Mouse (Mus musculus): Measurements from ENCODE around the gene Adi1. TPM values are rescaled to one million over a fixed set of nuclear protein-coding genes. Genes with fewer than 3 reads are reported as not detected.

Adi1 gene
- polyA plus RNA-seq, 1 experiment from 2014 or later: 104 TPM

- Histone ChIP-seq H3K9me3 (ENCODE audit: low read length) (no peaks in the 10 kb centered on the region), H3K4me3 (ENCODE audit: low read depth, low read length) (no peak overlapping the region), H3K4me1 (ENCODE audit: insufficient read depth) (no peaks in the 10 kb centered on the region), H3K27me3 (ENCODE audit: insufficient read depth, low read length) (no peaks in the 10 kb centered on the region), H3K27ac (ENCODE audit: low read depth) (no peak overlapping the region), H3K36me3 (replicated peaks; ENCODE audit: insufficient read depth, low read length) (peaks cover 52% of the 10 kb centered on the region), H3K4me2 (ENCODE audit: low read depth, low read length) (no peak overlapping the region), H3K9ac (replicated peaks) (no peak overlapping the region)
- ATAC-seq: no peak
- no peak for DNase-seq
- no peak for TF ChIP-seq CTCF (IDR thresholded peaks at IDR 0.05; ENCODE audit: low read depth)
- no peak for TF ChIP-seq EP300 (IDR thresholded peaks at IDR 0.05; ENCODE audit: low read depth)
- 90% methylated on average over 2 of the region's 2 CpGs for WGBS (ENCODE audit: insufficient replicate concordance)
Measured at GRCm38 (mm10) chr12:28718106-28718505, 43.1 kb downstream of the Adi1 start.

- no peak overlapping the region for H3K27ac ChIP-seq (ENCODE audit: low read depth)
- WGBS (ENCODE audit: insufficient replicate concordance): 83% methylated on average over 3 of the region's 3 CpGs
- H3K36me3 ChIP-seq (replicated peaks; ENCODE audit: insufficient read depth, low read length): peaks cover 37% of the 10 kb centered on the region
- no peaks in the 10 kb centered on the region for H3K4me1 ChIP-seq (ENCODE audit: insufficient read depth)
- H3K4me2 ChIP-seq (ENCODE audit: low read depth, low read length): no peak overlapping the region
- DNase-seq: no peak
- H3K9ac ChIP-seq (replicated peaks): no peak overlapping the region
- H3K4me3 ChIP-seq (ENCODE audit: low read depth, low read length): no peak overlapping the region
- H3K27me3 ChIP-seq (ENCODE audit: insufficient read depth, low read length): no peaks in the 10 kb centered on the region
- ATAC-seq: no peak
- H3K9me3 ChIP-seq (ENCODE audit: low read length): no peaks in the 10 kb centered on the region
- TF ChIP-seq CTCF (IDR thresholded peaks at IDR 0.05; ENCODE audit: low read depth) (no peak), EP300 (IDR thresholded peaks at IDR 0.05; ENCODE audit: low read depth) (no peak)
Measured at GRCm38 (mm10) chr12:28724366-28724765, 49.3 kb downstream of the Adi1 start.

- H3K27ac ChIP-seq (ENCODE audit: low read depth): no peak overlapping the region
- WGBS (ENCODE audit: insufficient replicate concordance): 90% methylated on average over 4 of the region's 4 CpGs
- H3K4me2 ChIP-seq (ENCODE audit: low read depth, low read length): no peak overlapping the region
- ATAC-seq: no peak
- H3K4me1 ChIP-seq (ENCODE audit: insufficient read depth): no peaks in the 10 kb centered on the region
- no peaks in the 10 kb centered on the region for H3K9me3 ChIP-seq (ENCODE audit: low read length)
- peaks cover 34% of the 10 kb centered on the region for H3K36me3 ChIP-seq (replicated peaks; ENCODE audit: insufficient read depth, low read length)
- DNase-seq: no peak
- TF ChIP-seq EP300 (IDR thresholded peaks at IDR 0.05; ENCODE audit: low read depth) (no peak), CTCF (IDR thresholded peaks at IDR 0.05; ENCODE audit: low read depth) (no peak)
- no peak overlapping the region for H3K4me3 ChIP-seq (ENCODE audit: low read depth, low read length)
- no peaks in the 10 kb centered on the region for H3K27me3 ChIP-seq (ENCODE audit: insufficient read depth, low read length)
- H3K9ac ChIP-seq (replicated peaks): no peak overlapping the region
Measured at GRCm38 (mm10) chr12:28726204-28726603, 51.2 kb downstream of the Adi1 start.

GRCm38 (mm10) chr12:28727061-28727460 is 52.0 kb downstream of the Adi1 start:
- ATAC-seq (no peak), DNase-seq (no peak)
- Histone ChIP-seq H3K27ac (ENCODE audit: low read depth) (no peak overlapping the region), H3K4me2 (ENCODE audit: low read depth, low read length) (no peak overlapping the region), H3K27me3 (ENCODE audit: insufficient read depth, low read length) (no peaks in the 10 kb centered on the region), H3K4me3 (ENCODE audit: low read depth, low read length) (no peak overlapping the region), H3K36me3 (replicated peaks; ENCODE audit: insufficient read depth, low read length) (peaks cover 34% of the 10 kb centered on the region), H3K4me1 (ENCODE audit: insufficient read depth) (no peaks in the 10 kb centered on the region), H3K9ac (replicated peaks) (no peak overlapping the region), H3K9me3 (ENCODE audit: low read length) (no peaks in the 10 kb centered on the region)
- TF ChIP-seq EP300 (IDR thresholded peaks at IDR 0.05; ENCODE audit: low read depth) (no peak), CTCF (IDR thresholded peaks at IDR 0.05; ENCODE audit: low read depth) (no peak)
- 81% methylated on average over 5 of the region's 5 CpGs for WGBS (ENCODE audit: insufficient replicate concordance)

Small RNA genes lying within 50 kb of the gene (microRNA-seq; reads per million reads assigned to microRNA genes)
- not detected for gene Mir6937

Other genes with a start within 250 kb of the Adi1 start
- gene Dcdc2c, start 122.8 kb upstream of the Adi1 start, polyA plus RNA-seq (2015; fragmentation: Nextera tagmentation; extraction: Ambion mirVana): 0.07 TPM in 1 of 2 replicates, not detected in the other
- gene Allc, start 92.7 kb upstream of the Adi1 start, polyA plus RNA-seq (2015; fragmentation: Nextera tagmentation; extraction: Ambion mirVana): not detected in 2 replicates
- 37.9 and 41.0 TPM in 2 replicates for gene Colec11, start 51.9 kb upstream of the Adi1 start, polyA plus RNA-seq (2015; fragmentation: Nextera tagmentation; extraction: Ambion mirVana)
- gene Rps7, start 39.3 kb upstream of the Adi1 start, polyA plus RNA-seq (2015; fragmentation: Nextera tagmentation; extraction: Ambion mirVana): 493 and 504 TPM in 2 replicates
- gene Rnaseh1, start 25.6 kb upstream of the Adi1 start, polyA plus RNA-seq (2015; fragmentation: Nextera tagmentation; extraction: Ambion mirVana): 9.6 and 10.4 TPM in 2 replicates
- 10.6 and 11.2 TPM in 2 replicates for gene Trappc12, start 75.2 kb downstream of the Adi1 start, polyA plus RNA-seq (2015; fragmentation: Nextera tagmentation; extraction: Ambion mirVana)
- 15.5 and 16.7 TPM in 2 replicates for gene Eipr1, start 76.6 kb downstream of the Adi1 start, polyA plus RNA-seq (2015; fragmentation: Nextera tagmentation; extraction: Ambion mirVana)

Data from liver, postnatal 0 days (tissue).